Mouse (Mus musculus) erythroblast, embryonic 14.5 days (primary cell): ENCODE measurements around the gene Wdr81.

Source experiments
- GATA1 ChIP-seq: IDR thresholded peaks from 2 replicates; pipeline ENCODE4 v1.6.1; 2012; ENCODE audit warnings: low read length, inconsistent platforms, mixed read lengths
- TAL1 ChIP-seq: IDR thresholded peaks from 3 replicates; pipeline ENCODE4 v1.6.1; 2012; ENCODE audit warnings: low read length, inconsistent platforms, mixed read lengths

GRCm38 (mm10) chr11:75403301-75404052 is 51.0 kb downstream of the Wdr81 start:
- TF ChIP-seq GATA1 (no peak), TAL1 (no peak)
